Mouse (Mus musculus) lung, embryonic 16.5 days (tissue): ENCODE data around the gene Lipe. TPM values are rescaled to one million over a fixed set of nuclear protein-coding genes. Genes with fewer than 3 reads are reported as not detected.
"Not testable (repeated sequence)": the region's sequence is repeated elsewhere in the genome, so short reads cannot be mapped to it uniquely, and the experiment has no call there.

ENCODE experiments used
- ATAC-seq: fragments of 200-750 bp; cut with Nextera tagmentation; 2 replicates; pipeline ENCODE4 v1.8.0; 2017; ENCODE audit warnings: low read depth, mild to moderate bottlenecking, moderate library complexity
- H3K27ac ChIP-seq: fragments of 300-500 bp; sonication (generic); 2 replicates; pipeline ENCODE4 v1.5.1; 2014; ENCODE audit warnings: mild to moderate bottlenecking, control low read depth, low read length
- H3K27me3 ChIP-seq: fragments of 300-500 bp; sonication (generic); 2 replicates; pipeline ENCODE4 v1.6.1; 2014; ENCODE audit warnings: low read depth, low read length, mixed read lengths; ENCODE audit not compliant: control insufficient read depth, insufficient read depth
- H3K36me3 ChIP-seq: fragments of 300-500 bp; sonication (generic); 2 replicates; pipeline ENCODE4 v1.6.1; 2014; ENCODE audit warnings: low read length; ENCODE audit not compliant: control insufficient read depth, insufficient read depth
- H3K4me1 ChIP-seq: fragments of 300-500 bp; sonication (generic); replicated peaks from 2 replicates; pipeline ENCODE4 v1.6.1; 2014; ENCODE audit warnings: low read length, mixed read lengths; ENCODE audit not compliant: control insufficient read depth, insufficient read depth
- H3K4me2 ChIP-seq: fragments of 300-500 bp; sonication (generic); 2 replicates; pipeline ENCODE4 v1.6.1; 2014; ENCODE audit warnings: low read depth, low read length, control low read depth
- H3K4me3 ChIP-seq: fragments of 300-500 bp; sonication (generic); 2 replicates; pipeline ENCODE4 v1.5.1; 2014; ENCODE audit warnings: mild to moderate bottlenecking, low read length, control low read depth
- H3K9ac ChIP-seq: fragments of 300-500 bp; sonication (generic); 2 replicates; pipeline ENCODE4 v1.6.1; 2014; ENCODE audit warnings: low read length, control low read depth
- H3K9me3 ChIP-seq: fragments of 300-500 bp; sonication (generic); 2 replicates; pipeline ENCODE4 v1.6.1; 2016; ENCODE audit warnings: low read length; ENCODE audit not compliant: control insufficient read depth
- WGBS: fragments of 180-500 bp; shearing (Covaris S2); extraction: QIAGEN DNeasy Blood & Tissue Kit; methylation state at CpG from one replicate; pipeline ENCODE4 v1.1.7; 2014; 5-methylcytosine and 5-hydroxymethylcytosine counted together
- polyA plus RNA-seq: library from polyadenylated mRNA; unstranded; fragments of >200 nt; fragmentation: Nextera tagmentation; extraction: Ambion mirVana; gene quantifications from 2 replicates; pipeline ENCODE4 v1.2.1, GENCODE M21; 2015

Lipe gene
- polyA plus RNA-seq, 1 experiment from 2014 or later: 11.4 TPM

DNA sequence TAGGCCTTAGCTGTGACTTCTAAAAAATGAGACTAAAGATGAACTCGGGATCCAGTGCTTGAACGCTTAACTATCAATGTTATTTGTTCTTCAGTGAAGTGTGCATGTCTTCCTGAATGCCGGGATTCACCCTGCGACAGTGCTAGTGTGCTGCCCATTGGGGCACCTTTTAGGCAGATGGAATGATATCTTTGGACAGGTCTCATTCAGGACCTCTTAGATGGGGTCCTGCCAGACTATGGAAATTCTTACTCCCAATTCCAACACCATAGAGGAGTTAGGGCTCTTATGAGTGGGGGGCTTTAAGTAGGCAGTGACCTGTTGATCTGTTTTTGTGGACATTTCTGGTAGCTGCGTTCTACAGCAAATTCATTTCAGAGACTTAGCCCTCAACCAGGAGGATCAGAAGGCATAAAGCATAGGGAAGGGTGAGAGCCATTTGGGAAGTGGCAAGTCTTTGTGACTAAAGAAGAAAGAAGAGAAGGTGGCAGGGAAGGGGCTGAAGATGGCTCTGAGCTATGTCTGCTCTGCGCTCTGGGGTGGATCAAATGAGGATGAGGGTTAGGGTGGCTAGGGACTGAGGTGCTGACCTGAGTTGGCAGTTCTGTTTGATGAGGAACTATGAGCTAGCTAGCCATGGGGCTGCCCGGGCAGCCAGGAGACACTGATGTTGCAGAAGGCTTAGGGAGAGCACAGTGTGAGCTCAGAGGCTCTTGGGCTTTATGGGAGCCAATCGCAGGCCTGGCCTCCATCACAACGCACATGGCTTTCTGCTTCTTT lies 35.5 kb upstream of the Lipe start:
- no peak for ATAC-seq
- Histone ChIP-seq H3K4me1 (peaks cover 20% of the 10 kb centered on the region), H3K9me3 (no peaks in the 10 kb centered on the region), H3K27me3 (no peaks in the 10 kb centered on the region), H3K4me2 (no peak overlapping the region), H3K27ac (peak overlapping the region; percentile 67), H3K4me3 (no peak overlapping the region), H3K9ac (no peak overlapping the region), H3K36me3 (no peaks in the 10 kb centered on the region)
- 80% methylated on average over 9 of the region's 9 CpGs for WGBS

DNA sequence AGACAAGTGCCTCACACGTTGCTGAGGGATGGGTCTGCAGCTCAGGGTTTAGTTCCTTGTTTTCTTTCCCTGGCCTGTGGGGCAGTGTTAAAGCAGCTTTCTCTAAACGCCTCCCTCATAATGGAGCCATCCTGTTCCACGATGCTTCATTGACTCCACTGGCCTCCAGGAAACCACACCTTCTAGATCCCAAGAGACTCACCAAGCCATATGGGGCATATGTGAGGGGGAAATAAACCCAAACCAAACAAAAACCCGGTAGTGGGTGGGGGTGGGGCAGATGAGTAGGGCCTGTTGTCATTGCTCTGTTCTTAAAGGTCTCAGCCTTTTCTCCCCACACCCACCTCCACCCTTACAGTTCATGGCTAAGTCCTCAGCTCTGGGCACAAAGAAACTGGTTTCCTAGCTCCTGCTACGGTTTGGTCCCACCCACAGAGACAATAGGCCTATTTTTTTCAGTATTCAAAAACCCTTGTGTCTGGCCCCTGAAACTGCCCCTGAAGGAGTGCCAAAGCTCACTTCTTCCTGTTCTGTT lies 34.6 kb upstream of the Lipe start:
- Histone ChIP-seq H3K27me3 (no peaks in the 10 kb centered on the region), H3K4me1 (peaks cover 20% of the 10 kb centered on the region), H3K27ac (peak overlapping the region; percentile 80), H3K4me3 (no peak overlapping the region), H3K9me3 (no peaks in the 10 kb centered on the region), H3K36me3 (no peaks in the 10 kb centered on the region), H3K4me2 (no peak overlapping the region), H3K9ac (no peak overlapping the region)
- peak; percentile 80 for ATAC-seq
- 10% methylated on average over 5 of the region's 5 CpGs for WGBS

DNA sequence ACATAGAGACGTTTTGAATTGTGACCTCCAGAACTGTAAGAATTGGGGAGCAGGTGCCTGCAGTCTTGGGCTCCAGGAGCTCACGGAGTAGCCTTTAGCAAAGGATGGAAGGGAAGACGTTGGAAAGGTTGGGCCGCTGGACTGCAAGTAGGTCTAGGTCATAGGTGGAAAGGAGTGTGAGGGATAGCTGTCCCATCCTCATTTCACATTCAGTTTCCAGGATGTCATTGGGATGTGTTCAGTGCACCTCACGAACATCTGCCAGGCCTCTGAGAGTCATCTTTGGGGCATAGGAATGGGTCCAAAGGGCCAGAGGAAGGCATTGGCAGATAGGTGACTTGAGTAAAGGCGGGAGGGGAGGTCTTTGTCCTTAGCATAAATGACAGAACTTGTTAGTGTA lies 33.9 kb upstream of the Lipe start:
- Histone ChIP-seq H3K4me2 (no peak overlapping the region), H3K27ac (peak overlapping the region; percentile 80), H3K9ac (no peak overlapping the region), H3K4me1 (peaks cover 20% of the 10 kb centered on the region), H3K36me3 (no peaks in the 10 kb centered on the region), H3K9me3 (no peaks in the 10 kb centered on the region), H3K4me3 (no peak overlapping the region), H3K27me3 (no peaks in the 10 kb centered on the region)
- WGBS: 81% methylated on average over 6 of the region's 6 CpGs
- no peak for ATAC-seq

DNA sequence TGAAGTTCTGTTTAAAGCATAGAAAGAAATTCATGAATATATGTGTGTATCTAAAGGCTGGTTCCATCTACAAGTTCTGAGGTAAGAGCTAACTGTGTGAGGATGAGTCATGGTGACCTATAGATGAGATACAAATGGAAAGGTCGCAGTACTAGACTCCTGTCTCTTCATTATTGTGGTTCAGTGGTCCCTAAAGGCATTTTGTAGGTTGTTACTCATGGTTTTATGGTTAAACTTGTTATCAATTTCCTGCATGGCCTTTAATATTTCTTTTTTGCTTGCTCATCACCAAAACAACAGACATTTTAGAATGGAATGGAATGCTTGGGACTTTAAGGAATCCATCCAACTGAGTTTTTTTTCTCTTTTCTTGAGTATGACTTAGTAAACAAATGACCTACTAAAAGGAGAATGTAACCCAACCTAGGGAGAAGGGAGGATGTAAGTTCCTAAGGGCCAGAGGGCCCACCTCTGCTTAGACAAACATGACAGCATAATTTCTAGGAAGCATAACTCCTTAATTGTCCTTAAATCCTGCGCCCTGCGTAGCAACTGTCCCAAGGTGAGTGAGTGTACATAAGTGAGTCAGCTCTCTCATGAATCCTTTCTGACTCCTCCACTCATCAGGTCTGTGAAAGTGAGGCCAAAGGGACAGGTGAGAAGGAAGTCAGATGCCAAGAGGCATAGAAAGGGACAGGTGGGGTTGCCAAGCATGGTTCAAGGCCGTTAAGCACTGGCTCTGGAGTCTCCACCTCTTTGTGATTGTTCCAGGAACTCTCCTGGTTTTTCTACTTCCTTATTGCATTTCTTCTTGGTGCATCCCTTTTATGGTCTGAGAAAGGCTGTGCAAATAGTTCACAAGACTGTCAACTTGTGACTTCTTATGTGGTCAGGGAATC lies 31.6 kb upstream of the Lipe start:
- H3K4me3 ChIP-seq: no peak overlapping the region
- WGBS: 64% methylated on average over 4 of the region's 4 CpGs

DNA sequence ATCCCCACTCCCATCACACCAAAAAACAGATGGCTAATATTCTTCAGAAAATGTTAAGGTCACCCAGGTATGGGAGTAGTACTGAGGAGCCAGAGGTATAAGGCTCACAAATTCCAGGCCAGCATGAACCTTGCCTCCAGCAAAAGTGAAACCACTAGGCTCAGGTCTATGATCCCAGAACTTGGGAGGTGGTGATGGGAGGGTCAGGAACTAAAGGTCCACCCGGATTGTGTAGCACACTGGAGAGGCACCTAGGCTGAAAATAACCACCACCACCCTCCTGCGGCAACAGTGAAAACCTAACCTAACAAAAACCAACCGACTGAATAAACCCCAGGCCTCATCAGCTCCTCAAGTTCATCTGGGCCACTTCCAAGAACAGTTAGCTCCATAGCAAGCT lies 29.8 kb upstream of the Lipe start:
- Histone ChIP-seq H3K4me2 (no peak overlapping the region), H3K27me3 (no peaks in the 10 kb centered on the region), H3K36me3 (no peaks in the 10 kb centered on the region), H3K9ac (no peak overlapping the region), H3K4me1 (peaks cover 8% of the 10 kb centered on the region), H3K4me3 (no peak overlapping the region), H3K27ac (no peak overlapping the region), H3K9me3 (no peaks in the 10 kb centered on the region)
- 79% methylated on average over 3 of the region's 3 CpGs for WGBS
- ATAC-seq: no peak

More for the DNA sequence above, 31.6 kb upstream of the Lipe start:
- no peak overlapping the region for H3K4me2 ChIP-seq
- H3K9ac ChIP-seq: no peak overlapping the region
- ATAC-seq: no peak
- H3K9me3 ChIP-seq: no peaks in the 10 kb centered on the region
- peaks cover 14% of the 10 kb centered on the region for H3K4me1 ChIP-seq
- no peaks in the 10 kb centered on the region for H3K27me3 ChIP-seq
- H3K36me3 ChIP-seq: no peaks in the 10 kb centered on the region
- H3K27ac ChIP-seq: peak overlapping the region; percentile 44; the same call in 1 of the 2 replicates

DNA sequence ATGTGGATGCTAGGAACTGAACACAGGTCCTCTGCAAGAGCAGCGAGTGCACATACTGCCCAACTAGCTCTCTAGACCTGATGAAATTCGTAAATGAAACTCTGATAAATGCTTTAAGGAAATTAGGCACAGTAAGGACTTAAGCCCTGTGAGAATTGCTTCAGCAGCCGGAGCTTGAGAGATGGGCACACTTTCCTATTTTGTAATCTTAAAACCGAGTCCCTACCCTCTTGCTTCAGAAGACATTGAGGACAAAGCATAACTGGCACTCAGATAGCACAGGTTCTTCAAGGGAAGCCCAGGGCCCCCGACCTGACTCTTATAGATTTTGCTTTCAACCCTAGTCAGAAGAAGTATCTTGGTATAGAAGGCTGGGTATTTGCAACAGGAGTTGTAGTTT lies 28.6 kb upstream of the Lipe start:
- H3K4me2 ChIP-seq: no peak overlapping the region
- H3K27me3 ChIP-seq: 0 out of 2 replicates have a peak, but pooled peaks cover 2% of the 10 kb centered on the region
- no peaks in the 10 kb centered on the region for H3K9me3 ChIP-seq
- H3K4me1 ChIP-seq: 0 out of 2 replicates have a peak, but pooled peaks cover 3% of the 10 kb centered on the region
- no peak overlapping the region for H3K4me3 ChIP-seq
- H3K36me3 ChIP-seq: no peaks in the 10 kb centered on the region
- ATAC-seq: no peak
- H3K27ac ChIP-seq: no peak overlapping the region
- 75% methylated on average over 5 of the region's 5 CpGs for WGBS
- H3K9ac ChIP-seq: no peak overlapping the region

DNA sequence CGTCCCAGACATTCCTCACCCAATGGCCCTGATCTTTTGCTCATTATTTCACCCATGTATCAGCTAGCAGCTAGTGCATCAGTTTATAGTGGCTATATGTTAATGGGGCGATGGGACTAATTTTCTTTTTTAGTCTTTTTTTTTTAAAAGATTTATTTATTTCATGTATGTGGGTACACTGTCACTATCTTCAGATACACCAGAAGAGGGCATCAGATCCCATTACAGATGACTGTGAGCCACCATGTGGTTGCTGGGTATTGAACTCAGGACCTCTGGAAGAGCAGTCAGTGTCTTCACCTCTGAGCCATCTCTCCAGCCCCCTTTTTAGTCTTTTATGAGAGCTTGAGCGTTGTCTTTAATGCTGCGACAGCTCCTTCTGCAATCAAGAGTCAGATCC lies 27.9 kb upstream of the Lipe start:
- H3K36me3 ChIP-seq, H3K9me3 ChIP-seq, H3K4me2 ChIP-seq, H3K4me1 ChIP-seq, ATAC-seq, H3K27me3 ChIP-seq, H3K9ac ChIP-seq, H3K4me3 ChIP-seq, H3K27ac ChIP-seq: not testable (repeated sequence)
- WGBS: 89% methylated on average over 4 of the region's 4 CpGs

DNA sequence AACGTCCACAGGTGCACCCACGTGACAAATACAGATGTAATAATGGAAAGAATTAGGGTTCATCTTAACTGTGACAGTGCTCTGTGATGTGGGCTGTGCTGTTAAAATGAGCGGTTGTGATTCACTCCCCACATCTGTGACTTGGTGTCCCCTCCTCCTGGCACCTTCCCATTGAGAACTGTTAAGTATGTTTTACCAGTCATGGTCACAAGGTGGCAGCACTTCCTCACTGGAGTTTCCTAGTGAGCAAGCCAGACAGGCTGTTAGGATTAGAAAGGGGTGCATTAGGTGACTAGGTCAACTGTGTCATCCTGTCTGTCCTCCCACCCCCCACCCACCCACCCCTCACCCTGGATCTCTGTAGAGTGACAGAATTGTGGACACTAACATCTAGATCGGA lies 25.9 kb upstream of the Lipe start:
- 0 out of 2 replicates have a peak, but pooled peaks cover 2% of the 10 kb centered on the region for H3K27me3 ChIP-seq
- WGBS: 30% methylated on average over 4 of the region's 4 CpGs
- peak; percentile 20; the same call in 1 of the 2 replicates for ATAC-seq
- no peak overlapping the region for H3K4me2 ChIP-seq
- H3K27ac ChIP-seq: no peak overlapping the region
- H3K4me1 ChIP-seq: no peaks in the 10 kb centered on the region; the same call in 1 of the 2 replicates
- no peaks in the 10 kb centered on the region for H3K9me3 ChIP-seq
- H3K36me3 ChIP-seq: no peaks in the 10 kb centered on the region
- H3K4me3 ChIP-seq: no peak overlapping the region
- no peak overlapping the region for H3K9ac ChIP-seq

DNA sequence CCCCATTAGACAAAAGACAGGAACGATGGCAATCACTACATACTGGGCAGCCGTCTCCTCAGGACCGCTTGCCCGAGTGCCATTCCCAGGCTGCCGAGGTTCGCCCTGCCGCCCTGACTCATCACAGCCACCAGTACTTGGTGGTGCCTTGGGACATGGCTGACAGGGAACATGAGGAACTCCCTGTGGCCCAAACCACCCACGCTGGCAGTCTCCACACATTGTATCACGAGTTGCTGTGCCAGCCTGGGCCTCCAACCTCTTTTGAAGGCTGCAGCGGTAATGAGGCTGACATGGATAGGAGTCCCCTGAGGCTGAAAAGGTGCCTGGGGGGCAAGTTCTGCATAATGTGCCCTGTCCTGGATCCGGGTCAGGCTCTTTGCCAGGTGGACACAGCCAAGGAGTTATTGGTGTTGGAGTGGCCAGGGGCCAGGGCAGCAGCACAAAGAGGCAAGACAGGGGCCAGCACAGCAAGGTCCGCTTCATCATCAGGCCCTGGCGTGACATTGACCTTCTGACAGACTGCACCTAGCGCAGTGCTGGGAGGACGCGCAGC lies 23.9 kb upstream of the Lipe start:
- no peak overlapping the region for H3K27ac ChIP-seq
- H3K4me3 ChIP-seq: no peak overlapping the region
- 78% methylated on average over 16 of the region's 16 CpGs for WGBS
- 0 out of 2 replicates have a peak, but pooled peaks cover 2% of the 10 kb centered on the region for H3K27me3 ChIP-seq
- no peak overlapping the region for H3K4me2 ChIP-seq
- H3K36me3 ChIP-seq: no peaks in the 10 kb centered on the region
- no peaks in the 10 kb centered on the region; the same call in 1 of the 2 replicates for H3K4me1 ChIP-seq
- H3K9me3 ChIP-seq: no peaks in the 10 kb centered on the region
- no peak for ATAC-seq
- no peak overlapping the region; the same call in 1 of the 2 replicates for H3K9ac ChIP-seq
